Mouse (Mus musculus) CH12F3 (cell line): ENCODE measurements at regions not wholly inside any gene's neighbourhood (a gene's known extent, or its start where the extent isn't known, plus 50 kb on each side); places are given as distances from the start of the nearest gene placed in this dataset.

ENCODE experiments used
- in situ Hi-C: fragments of 300-500 bp; cut with MboI; formaldehyde crosslinking; loops from 2 replicates; pipeline ENCODE4 v1.14.3; 2020; ENCODE audit warnings: low sequenced_read_pairs

DNA sequence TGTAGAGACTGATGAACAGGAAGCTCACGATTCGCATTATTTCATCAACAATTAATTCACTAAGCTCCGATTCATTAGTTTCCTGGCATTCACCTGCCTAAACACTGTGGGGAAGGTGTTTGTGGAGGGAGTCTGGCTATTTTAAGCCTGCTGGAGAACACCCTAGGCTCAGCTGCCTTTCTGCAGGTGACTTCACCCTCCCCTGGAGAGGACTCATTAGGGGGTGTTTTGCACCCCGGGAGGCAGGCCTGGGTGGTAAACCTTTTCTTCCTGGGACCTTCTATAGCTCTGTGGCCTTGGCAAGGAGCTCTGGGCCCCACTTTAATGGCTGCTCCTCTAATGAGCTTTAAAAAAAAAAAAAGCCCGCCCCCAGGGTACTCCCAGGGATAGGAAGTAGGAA, 55.4 kb upstream of the Bnc1 start:
- in situ Hi-C loops: no loop called here

DNA sequence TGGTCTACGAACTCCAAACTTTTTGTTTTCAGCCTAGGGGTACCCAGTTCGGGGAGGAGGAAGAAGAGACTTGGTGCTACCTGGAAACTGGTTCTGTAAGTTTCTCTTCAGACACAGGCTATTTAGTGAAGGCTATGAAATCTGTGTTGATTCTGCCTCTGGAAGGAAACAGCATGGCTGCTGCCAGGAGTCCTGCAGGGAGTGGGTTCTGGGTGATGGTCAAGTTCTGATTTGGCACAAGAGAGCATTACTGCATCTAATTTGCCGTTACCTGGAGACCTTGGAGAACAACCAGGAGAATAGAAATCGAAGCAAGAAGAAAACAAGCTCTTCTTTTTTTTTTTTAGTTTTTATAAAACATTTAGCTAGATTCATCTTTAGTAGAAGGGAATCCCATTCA, 61.3 kb upstream of the Bnc1 start:
- in situ Hi-C loops: no loop called here

DNA sequence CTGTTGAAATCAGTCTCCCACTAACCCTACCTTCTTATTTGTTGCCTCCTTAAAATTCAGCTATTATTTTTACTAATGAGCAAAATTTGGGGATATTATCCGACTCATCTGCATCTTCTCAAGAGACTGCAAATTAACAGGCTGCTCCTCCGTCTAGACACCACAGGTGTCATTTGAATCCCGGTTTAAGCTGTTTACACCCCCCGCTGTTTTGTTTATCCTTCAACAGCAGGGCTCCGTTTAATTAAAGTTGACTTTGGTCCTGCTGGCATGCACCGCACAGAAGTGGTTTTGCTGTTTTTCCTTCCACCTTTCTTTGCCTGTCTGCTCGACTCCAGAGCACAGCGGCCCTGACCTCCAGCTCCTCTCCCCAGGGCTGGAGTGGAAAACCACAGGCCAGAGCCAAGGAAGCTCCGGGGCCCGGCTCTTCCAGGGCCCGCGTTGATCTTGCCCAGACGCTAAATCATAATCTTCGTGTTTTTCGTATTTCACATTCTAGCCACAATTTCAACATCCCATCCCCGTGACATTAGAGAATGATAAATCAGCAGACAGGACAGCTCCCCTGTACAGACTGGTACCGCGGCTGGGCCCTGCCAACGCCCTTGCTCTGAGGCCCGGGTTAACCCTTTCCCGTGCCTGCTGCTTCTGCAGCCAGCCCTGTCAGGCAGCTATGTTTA, 64.6 kb upstream of the Bnc1 start:
- in situ Hi-C loops: no loop called here

GRCm38 (mm10) chr7:82063407-82063806, 71.3 kb upstream of the Bnc1 start:
- in situ Hi-C loops: no loop called here

DNA sequence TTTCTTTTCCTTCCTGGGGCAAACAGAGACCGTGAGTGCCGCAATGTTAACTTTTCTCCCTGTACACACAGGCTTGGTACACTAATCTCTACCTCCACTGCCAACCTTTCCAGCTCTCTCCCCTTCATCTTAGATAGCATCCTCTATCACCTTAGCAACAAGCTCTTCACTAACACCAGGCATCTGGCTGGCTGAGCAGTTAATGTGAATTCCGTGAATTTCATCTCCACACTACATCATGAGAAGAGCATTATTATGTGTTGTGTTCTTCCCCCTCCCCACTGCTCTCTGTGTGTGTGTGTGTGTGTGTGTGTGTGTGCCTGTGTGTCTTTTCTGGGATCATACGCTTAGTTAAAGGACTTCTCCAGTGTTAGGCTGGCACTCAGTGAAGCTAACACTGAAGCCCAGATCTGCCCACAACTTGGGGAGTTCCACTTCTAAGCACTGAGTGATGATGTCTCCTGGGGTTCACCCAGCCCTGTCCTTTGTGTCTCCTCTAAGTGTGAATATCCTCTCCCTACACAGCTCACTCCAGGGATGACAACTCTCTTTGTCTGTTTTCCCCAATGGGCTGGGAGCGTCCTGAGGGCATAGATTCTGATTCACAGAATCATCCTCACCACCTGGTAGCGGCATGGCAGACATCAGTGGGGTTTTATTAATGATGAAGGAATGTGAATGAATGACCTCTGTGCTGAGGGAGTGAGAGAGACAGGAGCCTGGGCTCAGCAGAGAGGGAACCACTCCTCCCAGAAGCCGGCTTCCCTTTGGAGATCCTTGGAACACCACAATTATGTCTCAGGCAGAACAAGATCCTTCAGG, 77.7 kb upstream of the Bnc1 start:
- in situ Hi-C loops: no loop called here

- in situ Hi-C loops: no loop called here
These were observed 79.0 kb upstream of the Bnc1 start for GRCm38 (mm10) chr7:82070946-82071727.

DNA sequence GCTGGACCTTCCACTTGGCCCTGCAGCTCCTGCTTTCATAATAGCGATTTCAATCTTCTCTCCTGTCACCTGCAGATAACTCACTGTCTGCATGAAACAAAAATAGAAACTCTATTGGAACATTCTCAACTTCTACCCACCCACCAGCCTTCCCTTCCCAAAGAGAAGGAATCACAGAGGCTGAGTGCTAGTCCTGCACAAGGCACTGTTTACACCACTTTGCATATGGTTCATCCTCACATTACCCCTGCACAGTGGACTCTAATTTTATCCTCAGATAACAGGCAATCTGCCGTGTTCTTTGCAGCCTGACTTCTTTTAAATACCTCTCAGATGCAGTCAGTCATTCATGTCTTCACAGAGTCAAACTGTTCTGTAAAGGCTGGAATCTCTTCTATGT, 83.3 kb upstream of the Bnc1 start:
- in situ Hi-C loops: no loop called here

DNA sequence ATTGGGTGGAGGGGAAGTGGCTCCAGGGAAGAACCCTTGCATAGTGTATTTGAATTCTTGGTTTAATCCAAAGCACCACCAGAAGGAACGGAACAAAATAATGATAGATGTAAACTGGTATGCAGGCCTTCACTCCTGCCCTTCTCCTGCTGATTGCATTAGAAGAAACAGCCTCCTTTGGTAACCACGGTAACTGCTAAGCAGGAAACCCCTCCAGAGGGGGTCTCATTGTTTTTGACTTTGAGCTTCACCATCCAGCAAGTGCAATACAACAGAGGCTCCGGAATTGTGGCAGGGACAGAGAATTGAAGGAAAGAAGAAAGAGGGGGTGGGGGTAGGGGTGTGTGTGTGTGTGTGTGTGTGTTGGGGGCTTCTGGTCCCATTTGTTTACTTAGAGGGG, 89.8 kb upstream of the Bnc1 start:
- in situ Hi-C loops: no loop called here

DNA sequence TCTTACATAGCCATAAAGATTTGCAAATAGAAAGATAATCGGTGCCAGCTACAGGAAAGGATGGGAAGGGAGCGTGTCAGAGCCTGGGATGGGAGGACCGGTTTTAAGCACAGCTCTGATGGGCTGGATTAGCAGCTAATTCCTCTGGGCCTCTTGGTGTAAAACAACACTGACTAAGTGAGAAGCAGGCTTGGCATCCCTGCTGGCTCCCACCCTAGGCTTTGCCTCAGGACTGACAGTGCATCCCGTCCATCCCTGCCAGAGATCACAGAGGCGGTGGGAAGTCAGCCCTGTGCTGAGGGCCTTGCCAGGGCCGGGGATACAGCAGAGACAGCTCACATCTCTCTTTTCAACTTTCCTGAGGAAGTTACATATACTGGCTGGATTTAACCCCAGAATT, 90.8 kb upstream of the Sh3gl3 start:
- in situ Hi-C loops: no loop called here

DNA sequence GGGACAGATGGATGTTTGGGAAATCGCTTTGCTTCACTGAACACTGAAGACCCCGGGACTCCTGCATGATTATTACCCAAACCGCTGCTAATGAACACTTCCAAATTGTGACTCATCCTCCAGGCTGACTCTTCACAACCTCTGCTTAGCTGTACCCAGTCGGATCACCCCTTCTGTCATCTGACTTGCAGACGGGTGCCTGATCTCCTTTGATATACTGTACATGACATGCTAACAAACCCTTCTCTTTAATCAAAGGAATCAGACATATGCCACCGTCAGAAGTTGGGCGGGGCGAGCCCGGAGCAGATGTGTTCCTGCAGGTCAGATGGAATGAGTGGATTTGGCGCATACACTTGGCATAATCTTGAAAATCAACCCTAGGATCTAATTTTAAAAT, 89.2 kb upstream of the Sh3gl3 start:
- in situ Hi-C loops: no loop called here

DNA sequence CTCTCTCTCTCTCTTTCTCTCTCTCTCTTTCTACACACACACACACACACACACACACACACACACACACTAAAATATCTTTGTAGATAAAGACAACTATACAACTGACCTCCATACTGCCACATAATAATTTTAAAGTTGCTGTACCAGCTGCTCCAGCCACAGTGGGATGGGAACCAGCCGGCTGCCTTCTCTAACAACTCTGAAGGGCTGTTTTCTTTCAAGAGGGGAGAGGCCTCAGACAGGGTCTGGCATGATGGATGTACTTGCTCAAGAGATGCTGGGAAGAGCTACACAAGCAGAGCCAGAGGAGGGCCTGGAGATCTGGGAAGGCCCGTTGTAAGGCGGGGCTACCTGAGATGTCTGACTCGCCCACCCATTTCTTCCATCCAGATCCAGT, 88.4 kb upstream of the Sh3gl3 start:
- in situ Hi-C loops: no loop called here

- in situ Hi-C loops: no loop called here
These were observed 75.5 kb upstream of the Sh3gl3 start for GRCm38 (mm10) chr7:82098136-82098535.

- in situ Hi-C loops: loop anchor here (25.0 kb wide), 1 partner anchor 139 kb away; no protein-coding TSS in a partner anchor
These were observed 72.3 kb upstream of the Sh3gl3 start for GRCm38 (mm10) chr7:82101314-82101713.

GRCm38 (mm10) chr7:82105631-82106030, 68.0 kb upstream of the Sh3gl3 start:
- in situ Hi-C loops: loop anchor here (25.0 kb wide), 1 partner anchor 143 kb away; no protein-coding TSS in a partner anchor

DNA sequence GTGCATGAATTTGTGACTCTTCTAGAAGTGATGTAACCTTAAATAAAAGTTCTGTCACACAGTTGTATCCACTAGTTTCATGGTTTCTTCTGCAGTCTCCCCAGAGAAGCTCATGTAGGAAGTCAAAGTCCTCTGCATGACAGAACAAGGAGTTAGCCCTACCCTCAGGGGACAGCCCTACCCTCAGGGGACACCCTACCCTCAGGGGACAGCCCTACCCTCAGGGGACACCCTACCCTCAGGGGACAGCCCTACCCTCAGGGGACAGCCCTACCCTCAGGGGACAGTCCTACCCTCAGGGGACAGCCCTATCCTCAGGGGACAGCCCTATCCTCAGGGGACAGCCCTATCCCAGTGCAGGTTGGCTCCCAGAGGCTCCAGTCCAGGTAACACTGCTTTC, 64.5 kb upstream of the Sh3gl3 start:
- in situ Hi-C loops: loop anchor here (25.0 kb wide), 1 partner anchor 147 kb away; no protein-coding TSS in a partner anchor

DNA sequence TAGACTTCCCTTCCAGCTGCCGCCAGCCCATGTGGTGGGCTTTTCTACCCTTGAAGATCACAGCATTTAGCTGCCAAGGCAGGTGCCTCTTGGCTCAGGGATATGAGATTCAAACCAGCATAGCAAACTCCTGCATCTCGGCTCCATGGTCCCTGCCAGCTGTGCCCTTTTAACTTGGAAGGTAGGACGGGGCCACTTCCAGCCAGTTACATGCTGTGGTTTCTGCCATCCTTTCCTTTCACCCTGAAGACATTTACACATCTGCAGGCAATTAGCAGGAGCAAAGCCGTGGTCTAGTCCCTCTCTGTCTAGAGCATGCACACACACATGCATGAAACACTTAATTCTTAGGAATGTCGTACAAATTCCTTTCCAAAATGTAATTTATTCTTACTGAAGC, 64.1 kb upstream of the Sh3gl3 start:
- in situ Hi-C loops: loop anchor here (25.0 kb wide), 1 partner anchor 147 kb away; no protein-coding TSS in a partner anchor

- in situ Hi-C loops: loop anchor here (25.0 kb wide), 1 partner anchor 148 kb away; no protein-coding TSS in a partner anchor
These were observed 63.7 kb upstream of the Sh3gl3 start for GRCm38 (mm10) chr7:82109977-82110376.

DNA sequence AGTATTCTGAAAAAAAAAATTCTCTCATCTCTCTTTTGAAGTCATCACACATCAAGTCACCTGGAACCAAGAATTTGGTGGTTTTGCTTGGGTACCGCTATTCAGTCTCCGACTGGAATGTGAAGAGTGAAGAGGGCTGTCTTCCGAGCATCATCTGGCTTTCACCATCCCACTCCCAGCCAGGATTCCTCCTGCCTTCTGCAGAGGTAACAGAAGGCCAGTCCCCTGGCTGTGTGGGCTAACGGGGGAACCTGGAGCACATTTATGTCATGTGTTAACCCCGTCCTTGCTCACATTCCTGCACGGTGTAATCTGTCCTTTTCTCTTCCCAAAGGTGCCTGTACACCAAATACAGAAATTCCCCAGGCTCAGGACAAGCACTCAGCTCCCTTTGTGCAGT, 61.6 kb upstream of the Sh3gl3 start:
- in situ Hi-C loops: loop anchor here (25.0 kb wide), 1 partner anchor 150 kb away; no protein-coding TSS in a partner anchor

GRCm38 (mm10) chr7:82115646-82116045, 58.0 kb upstream of the Sh3gl3 start:
- in situ Hi-C loops: loop anchor here (25.0 kb wide), 1 partner anchor 153 kb away; no protein-coding TSS in a partner anchor

DNA sequence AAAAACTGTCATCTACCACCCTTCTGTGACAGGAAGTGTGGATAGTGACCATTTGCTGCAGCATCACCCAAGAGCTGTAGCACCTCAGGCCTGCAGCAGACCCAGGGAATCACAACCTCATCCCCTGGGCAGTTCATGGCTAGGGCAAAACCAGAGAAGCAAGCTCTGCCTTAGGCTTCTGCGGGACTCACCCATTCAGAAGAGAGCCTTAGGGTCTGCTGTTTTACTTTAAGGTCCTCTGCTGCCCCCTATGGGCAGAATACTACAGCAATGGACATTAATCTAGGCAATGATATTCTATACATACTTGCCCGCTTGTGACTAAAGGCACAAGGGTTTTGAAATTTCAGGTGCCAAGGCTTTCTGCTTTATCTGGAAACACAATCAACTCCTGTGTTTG, 54.4 kb upstream of the Sh3gl3 start:
- in situ Hi-C loops: loop anchor here (25.0 kb wide), 1 partner anchor 157 kb away; no protein-coding TSS in a partner anchor

GRCm38 (mm10) chr7:82119866-82120265, 53.8 kb upstream of the Sh3gl3 start:
- in situ Hi-C loops: loop anchor here (25.0 kb wide), 1 partner anchor 158 kb away; no protein-coding TSS in a partner anchor
